Mouse (Mus musculus) liver (tissue): Measurements from ENCODE around the gene Tnxb.
"Not testable (repeated sequence)": the region's sequence is repeated elsewhere in the genome, so short reads cannot be mapped to it uniquely, and the experiment has no call there.

ENCODE experiments used
- DNase-seq: peaks from one replicate; pipeline ENCODE4 v3.0.0-alpha.2; 2020; ENCODE audit warnings: mixed read lengths

Tnxb gene

GRCm38 (mm10) chr17:34685120-34686110, 15.1 kb downstream of the Tnxb start:
- DNase-seq: peak; percentile 21

GRCm38 (mm10) chr17:34688889-34689288, 18.6 kb downstream of the Tnxb start:
- no peak for DNase-seq

GRCm38 (mm10) chr17:34690458-34690857, 20.1 kb downstream of the Tnxb start:
- DNase-seq: no peak

GRCm38 (mm10) chr17:34692906-34693305, 22.6 kb downstream of the Tnxb start:
- no peak for DNase-seq

- no peak for DNase-seq
These were observed 29.5 kb downstream of the Tnxb start for GRCm38 (mm10) chr17:34699575-34700408.

GRCm38 (mm10) chr17:34700671-34701071, 30.3 kb downstream of the Tnxb start:
- DNase-seq: no peak

GRCm38 (mm10) chr17:34706476-34706875, 36.1 kb downstream of the Tnxb start:
- DNase-seq: not testable (repeated sequence)

- DNase-seq: peak; percentile 35
These were observed 42.6 kb downstream of the Tnxb start for GRCm38 (mm10) chr17:34712951-34713350.

- DNase-seq: not testable (repeated sequence)
These were observed 44.0 kb downstream of the Tnxb start for GRCm38 (mm10) chr17:34714181-34714907.

- not testable (repeated sequence) for DNase-seq
These were observed 44.6 kb downstream of the Tnxb start for GRCm38 (mm10) chr17:34714908-34715445.

GRCm38 (mm10) chr17:34715451-34715850, 45.1 kb downstream of the Tnxb start:
- not testable (repeated sequence) for DNase-seq

- no peak for DNase-seq
These were observed 45.9 kb downstream of the Tnxb start for GRCm38 (mm10) chr17:34716247-34716646.

GRCm38 (mm10) chr17:34717401-34717800, 47.1 kb downstream of the Tnxb start:
- DNase-seq: no peak

GRCm38 (mm10) chr17:34719886-34720285, 49.6 kb downstream of the Tnxb start:
- not testable (repeated sequence) for DNase-seq

- not testable (repeated sequence) for DNase-seq
These were observed 51.9 kb downstream of the Tnxb start for GRCm38 (mm10) chr17:34722238-34722637.

- no peak for DNase-seq
These were observed 52.7 kb downstream of the Tnxb start for GRCm38 (mm10) chr17:34723066-34723465.

- DNase-seq: no peak
These were observed 57.6 kb downstream of the Tnxb start for GRCm38 (mm10) chr17:34727887-34728286.

- not testable (repeated sequence) for DNase-seq
These were observed 58.8 kb downstream of the Tnxb start for GRCm38 (mm10) chr17:34729155-34729554.

GRCm38 (mm10) chr17:34729779-34730553, 59.6 kb downstream of the Tnxb start:
- DNase-seq: not testable (repeated sequence)

GRCm38 (mm10) chr17:34737466-34737865, 67.1 kb downstream of the Tnxb start:
- DNase-seq: not testable (repeated sequence)

GRCm38 (mm10) chr17:34739708-34740107, 69.4 kb downstream of the Tnxb start:
- not testable (repeated sequence) for DNase-seq
